Mouse (Mus musculus): Measurements from ENCODE around the gene Pknox2.

DNA sequence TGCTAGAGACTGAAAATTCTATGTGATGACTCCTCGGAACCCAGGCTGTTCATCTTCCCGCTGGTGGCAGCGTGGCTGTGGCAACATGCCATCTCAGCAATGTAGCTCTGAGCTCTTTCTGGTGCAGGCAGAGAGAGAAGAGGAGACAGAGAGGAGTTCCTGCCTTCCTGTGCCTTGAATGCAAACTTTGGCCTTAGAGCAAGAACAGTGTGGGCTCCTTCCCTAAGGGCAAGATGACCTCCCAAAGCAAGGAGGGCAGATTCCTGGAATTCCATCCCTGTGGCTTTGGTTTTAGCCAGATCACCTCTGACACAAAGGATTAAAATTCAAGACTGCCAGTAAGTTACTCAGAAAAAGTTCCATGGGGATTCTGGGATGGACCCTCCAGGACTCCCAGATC, 40.4 kb downstream of the Pknox2 start:
- no peak for TF ChIP-seq CTCF (IDR thresholded peaks at IDR 0.05; ENCODE audit: low read depth, low read length)
- no peak for TF ChIP-seq POLR2A (IDR thresholded peaks at IDR 0.05; ENCODE audit: borderline replicate concordance, low read depth, low read length)

Data from bone marrow macrophage, adult 2 months (primary cell).